Mouse (Mus musculus): ENCODE measurements around the gene 5031439G07Rik.
"Not testable (repeated sequence)": the region's sequence is repeated elsewhere in the genome, so short reads cannot be mapped to it uniquely, and the experiment has no call there.

5031439G07Rik gene

DNA sequence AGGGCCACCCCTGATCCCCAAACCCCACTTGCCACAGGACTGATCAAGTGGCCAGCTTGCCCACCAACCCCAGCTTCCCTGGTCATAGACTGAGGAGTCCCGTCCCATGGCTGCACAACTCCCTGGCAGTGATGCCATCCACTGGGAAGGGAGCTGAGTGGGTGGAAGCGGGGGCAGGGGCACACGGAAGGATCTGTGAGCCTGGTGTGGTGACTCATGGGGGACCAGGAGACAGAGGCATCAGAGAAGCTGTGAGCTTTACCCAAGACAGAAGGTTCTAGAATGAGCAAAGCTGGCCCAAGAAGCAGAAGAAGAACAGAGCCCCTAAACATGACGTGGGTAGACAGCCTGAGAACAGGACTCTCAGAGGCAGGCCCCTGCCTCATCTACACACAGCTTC is 38.3 kb downstream of the 5031439G07Rik start:
- no peak for DNase-seq (ENCODE audit: low spot score)

DNA sequence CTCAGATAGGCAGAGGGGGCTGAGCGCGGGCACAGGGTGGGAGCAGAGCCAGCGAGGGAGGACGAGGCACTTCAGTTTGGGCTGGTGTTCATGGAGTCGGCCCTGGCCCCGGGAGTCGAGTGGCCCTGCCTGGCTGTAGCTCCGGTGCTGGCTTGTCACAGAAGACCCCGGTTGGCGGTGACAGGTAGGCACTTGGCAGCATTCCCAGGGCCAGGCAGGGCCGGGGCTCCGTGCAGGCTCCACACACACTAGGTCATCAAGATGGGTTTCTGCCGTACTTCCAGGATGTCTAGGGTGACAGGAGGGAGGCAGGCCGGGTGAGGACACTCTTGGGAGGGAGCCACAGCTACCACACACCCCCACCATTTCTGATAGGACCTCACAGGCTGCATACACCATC is 39.4 kb downstream of the 5031439G07Rik start:
- DNase-seq (ENCODE audit: low spot score) = no peak

DNA sequence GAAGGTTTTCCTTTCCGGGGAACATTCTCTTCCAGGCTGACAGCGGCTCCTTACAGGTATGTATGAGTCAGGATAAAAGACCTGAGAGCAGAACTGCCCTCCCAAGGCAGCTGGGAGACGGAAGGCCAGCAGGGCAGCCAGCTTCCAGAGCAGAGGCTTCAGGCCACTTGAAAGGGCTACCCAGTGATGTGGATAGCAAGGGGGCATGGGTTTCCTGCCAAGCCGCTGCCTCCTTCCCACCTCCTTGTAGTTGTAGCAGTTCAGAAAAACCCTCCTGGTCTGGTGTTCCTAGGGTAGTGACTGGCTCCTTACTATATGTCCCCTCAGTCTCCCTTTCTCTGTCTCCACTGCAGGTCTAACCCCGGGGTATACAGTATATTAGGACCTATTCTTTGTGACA is 44.0 kb downstream of the 5031439G07Rik start:
- DNase-seq (ENCODE audit: low spot score) = no peak

DNA sequence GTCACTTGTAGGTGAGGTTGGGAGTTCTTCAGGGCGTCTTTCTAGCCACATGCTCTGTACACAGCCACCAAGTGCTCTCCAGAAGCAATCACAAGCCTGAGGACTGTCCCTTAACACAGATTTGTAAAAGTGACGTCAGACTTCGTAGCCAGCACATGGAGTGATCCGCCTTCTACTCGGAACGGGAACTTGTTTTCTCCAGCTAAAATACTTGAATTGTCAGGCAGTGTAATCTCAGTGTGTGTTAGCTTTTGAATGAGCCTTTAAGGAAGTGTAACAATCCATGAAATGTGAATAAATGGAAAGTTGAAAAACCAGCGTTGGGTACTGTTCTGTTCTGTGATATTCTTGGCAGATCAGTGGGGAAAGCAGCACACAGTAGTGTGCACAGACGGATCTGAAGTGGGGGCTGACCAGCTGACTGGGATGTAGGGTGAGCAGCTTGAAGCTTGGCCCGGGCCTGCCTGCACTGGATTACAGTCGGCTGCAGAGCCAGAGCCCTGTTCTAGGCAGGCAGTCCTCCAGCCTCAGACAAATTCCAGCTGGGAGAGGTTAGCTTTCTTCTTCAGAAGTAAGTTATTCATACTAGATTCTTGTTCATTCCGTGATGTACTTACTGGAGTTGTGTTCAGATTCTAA is 45.6 kb downstream of the 5031439G07Rik start:
- DNase-seq (ENCODE audit: low spot score) = no peak

DNA sequence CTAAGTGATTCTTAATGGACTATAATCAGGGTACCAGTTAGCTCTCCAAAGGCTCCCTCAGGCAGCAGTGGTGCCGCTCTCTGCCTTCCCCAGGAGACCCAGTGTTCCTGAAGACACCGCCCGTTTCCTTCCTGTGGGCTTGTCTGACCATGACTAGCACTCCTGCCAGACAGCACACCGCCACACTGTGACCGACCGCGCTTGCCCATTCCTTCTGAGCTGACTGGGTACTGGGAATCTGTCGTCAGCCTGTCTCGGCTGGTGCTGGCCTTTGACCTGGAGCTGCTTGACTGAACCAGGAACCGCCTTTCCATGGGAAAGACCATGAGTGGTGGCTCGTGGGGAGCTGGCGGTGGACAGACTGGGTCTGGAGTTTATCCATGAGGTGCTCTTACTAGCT is 48.2 kb downstream of the 5031439G07Rik start:
- DNase-seq (ENCODE audit: low spot score) = no peak

DNA sequence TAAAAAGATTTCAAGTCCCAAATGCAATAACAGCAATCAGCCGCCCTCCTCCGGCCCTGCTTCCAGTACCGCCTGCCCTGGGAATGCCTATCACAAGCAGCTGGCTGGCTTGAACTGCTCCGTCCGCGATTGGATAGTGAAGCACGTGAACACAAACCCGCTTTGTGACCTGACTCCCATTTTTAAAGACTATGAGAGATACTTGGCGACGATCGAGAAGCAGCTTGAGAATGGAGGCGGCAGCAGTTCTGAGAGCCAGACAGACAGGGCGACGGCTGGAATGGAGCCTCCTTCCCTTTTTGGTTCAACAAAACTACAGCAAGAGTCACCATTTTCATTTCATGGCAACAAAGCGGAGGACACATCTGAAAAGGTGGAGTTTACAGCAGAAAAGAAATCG is 53.5 kb downstream of the 5031439G07Rik start:
- no peak for DNase-seq (ENCODE audit: low spot score)

DNA sequence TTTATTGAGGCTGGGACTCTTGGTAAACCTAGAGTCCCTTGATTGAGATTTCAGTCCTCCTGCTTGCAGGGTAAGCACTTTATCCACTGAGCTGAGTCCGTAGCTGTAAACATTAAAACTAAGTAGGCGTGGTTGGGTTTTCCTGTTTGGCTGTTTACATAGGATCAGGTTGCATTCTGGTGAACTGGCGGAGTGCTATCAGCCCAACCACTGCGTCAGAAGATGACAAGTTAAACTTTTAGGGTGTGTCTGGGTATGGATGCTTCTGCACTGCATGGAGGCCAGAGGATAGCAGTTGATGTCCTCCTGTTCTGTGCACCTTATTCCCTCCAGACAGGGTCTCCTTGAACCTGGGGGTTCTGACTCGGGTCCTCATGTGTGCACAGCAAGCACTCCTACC is 56.0 kb downstream of the 5031439G07Rik start:
- no peak for DNase-seq (ENCODE audit: low spot score)

DNA sequence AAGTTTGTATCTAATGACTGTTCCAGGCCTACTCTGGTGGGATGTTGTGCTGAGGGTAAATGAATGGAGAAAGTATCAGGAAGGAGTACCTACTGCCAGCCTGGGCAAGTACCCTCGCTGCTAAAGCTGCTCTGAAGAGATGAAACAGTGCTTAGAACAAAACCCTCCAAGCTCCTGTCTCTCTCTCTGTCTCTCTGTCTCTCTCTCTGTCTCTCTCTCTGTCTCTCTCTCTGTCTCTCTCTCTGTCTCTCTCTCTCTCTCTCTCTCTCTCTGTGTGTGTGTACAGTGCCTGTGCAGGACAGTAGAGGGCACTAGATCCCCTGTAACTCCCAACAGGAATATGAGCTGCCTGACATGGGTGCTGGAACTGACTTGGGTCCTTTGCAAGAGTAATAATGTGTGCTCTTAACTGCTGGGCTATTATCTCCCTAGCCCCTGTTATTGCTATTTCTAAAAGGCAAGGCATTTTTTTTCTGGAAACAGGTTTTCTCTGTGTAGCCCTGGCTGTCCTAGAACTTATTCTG is 62.8 kb downstream of the 5031439G07Rik start:
- no peak for DNase-seq (ENCODE audit: low spot score)

DNA sequence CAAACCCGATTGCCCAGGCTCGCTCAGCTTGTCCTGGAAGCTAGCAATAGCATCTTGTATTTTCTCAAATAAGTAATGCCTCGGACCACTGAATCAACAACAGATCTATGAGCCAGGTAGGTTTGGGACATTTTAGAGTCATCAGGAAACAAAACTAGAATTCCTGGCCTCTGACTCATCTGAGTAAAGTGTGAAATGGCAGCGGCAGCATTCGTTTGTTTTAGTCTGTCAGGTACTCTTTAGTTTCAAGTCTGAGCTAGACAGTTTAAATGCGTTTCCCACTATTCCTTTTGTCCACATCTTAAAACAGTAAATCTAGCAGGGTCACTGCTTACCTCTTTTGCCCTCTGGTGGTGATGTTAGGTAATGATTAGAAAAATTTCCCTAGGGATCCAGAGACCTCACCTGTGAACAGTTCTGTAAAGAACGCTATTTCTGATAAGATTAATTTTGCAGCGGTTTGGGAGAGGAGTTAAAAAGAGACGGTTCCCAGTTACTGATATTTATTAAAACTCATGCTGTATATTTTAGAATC is 63.5 kb downstream of the 5031439G07Rik start:
- DNase-seq (ENCODE audit: low spot score) = no peak

DNA sequence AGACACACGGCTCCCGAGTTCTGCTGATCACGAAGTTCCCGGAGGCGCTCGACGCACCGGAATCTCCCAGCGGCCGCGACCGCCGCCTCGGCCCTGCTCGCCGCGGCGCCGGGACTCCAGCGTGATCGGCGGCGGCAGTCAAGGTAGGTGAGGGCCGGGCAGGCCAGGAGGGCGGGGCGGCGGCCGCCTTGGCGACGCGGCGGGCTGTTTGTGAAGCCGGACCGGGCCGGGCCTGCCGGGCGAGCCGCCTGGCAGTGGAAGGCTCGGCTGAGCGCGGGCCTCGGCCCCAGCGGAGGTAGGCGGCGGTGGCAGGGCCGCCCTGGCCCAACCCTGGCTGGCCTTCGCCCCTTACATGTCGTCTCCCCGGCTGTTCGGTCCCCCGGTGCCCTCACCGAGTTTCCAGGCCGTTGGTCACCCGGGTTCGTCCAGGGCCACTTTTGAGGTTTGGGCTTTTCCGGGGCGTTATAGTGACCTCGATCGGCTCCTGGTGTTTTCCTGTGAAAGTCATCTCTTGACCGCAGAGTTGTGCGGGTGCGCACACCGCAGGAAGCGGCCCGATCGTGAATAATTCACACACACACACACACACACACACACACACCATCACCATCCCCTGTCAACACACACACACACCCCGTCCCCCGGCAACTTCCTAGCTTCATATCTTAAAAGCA is 64.7 kb downstream of the 5031439G07Rik start:
- no peak for DNase-seq (ENCODE audit: low spot score)

DNA sequence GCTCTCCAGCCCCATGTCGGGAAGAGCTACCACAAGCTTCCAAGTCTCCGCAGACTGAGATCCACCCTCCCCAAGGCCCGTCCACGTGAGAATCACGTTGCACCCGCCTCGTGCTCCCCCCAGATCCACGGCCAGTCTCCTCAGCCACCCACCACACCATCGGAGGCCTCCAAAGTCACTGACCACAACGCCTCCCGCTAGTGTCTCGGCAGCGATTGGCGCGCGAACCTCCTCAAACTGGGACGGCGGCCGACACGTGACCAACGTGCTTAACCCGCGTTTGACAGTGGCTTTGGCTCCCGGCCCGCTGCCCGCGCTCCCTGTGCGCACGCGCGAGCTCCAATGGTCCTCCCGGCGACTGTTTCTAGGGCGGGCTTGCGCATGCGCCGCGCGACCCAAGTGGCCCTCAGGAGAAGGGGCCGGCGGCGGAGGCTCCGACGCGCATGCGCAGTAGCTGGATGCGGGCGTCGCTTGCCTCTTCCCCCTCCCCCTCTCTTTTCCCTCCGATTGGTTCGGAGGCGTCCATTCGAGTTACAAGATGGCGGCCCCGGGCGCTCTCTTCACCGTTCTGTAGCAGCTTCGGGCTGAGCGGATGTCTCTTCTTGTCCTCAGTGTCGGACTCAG is 65.4 kb downstream of the 5031439G07Rik start, which contains the start of gene Nup50:
Gene Nup50, plus strand, starts transcription at position 528 of the 624 bp plus-strand sequence.
- peak; percentile 99 for DNase-seq (ENCODE audit: low spot score)

DNA sequence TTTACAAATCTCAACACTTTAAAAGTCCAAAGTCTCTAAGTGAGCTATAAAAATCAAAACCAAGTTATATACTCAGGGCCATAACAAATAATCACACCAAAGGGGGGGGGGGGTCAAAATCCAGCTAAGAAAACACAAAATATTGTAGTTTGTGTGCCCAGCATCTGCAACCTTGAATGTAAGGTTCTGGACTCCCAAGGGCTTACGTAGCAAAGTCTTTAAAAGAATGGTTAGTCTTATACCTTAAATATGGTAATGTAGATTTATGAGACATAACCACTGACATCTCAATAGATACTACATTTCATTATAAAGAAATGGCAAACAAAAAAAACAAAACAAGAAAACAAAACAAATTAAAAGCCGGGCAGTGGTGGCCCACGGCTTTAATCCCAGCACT is 68.4 kb downstream of the 5031439G07Rik start, which contains the start of gene Gm29666:
Gene Gm29666, minus strand, starts transcription at position 101 of the 400 bp plus-strand sequence.
- DNase-seq (ENCODE audit: low spot score) = no peak

DNA sequence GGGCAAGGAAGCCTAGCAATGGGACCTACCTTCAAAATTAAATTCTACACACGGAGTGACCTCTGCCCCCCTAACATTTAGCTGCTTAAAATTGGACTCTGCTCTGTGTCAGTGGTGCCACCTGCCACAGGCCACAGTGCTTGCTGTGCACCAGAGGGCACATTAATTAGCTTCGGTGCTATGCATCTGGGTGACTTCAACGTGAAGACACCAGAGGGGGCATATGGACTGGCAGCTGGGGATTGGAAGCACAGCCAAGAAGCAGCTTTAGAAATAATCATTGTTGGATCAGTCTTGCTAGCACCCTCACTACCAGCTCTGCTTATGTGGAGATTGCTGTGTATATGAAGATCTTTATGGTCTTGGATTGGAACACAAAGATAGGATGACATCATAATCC is 75.2 kb downstream of the 5031439G07Rik start:
- no peak for DNase-seq (ENCODE audit: low spot score)

DNA sequence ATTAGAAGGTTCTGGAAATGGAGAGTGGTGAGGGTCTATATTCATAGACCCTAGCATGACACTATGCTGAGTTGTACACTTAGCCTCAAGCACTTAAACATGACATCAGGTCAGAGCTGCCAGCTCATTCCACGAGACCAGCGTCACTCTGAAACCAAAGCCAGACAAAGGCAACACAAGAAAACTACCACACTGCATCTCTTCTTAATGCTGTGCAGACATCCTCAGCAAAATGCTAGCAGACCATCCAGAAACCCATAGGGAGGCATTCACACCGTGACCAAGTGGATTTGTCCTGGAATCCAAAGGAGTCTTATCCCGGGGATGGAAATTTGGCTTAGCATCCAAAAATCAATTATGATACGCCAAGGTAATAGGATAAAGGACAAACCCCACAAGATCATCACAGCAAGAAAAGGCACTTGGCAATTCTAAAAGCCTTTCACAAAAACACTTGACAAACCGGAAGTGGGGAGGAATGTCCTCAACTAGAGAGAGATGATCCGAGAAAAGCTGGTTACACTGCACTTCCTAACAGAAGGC is 84.4 kb downstream of the 5031439G07Rik start:
- DNase-seq (ENCODE audit: low spot score) = no peak

DNA sequence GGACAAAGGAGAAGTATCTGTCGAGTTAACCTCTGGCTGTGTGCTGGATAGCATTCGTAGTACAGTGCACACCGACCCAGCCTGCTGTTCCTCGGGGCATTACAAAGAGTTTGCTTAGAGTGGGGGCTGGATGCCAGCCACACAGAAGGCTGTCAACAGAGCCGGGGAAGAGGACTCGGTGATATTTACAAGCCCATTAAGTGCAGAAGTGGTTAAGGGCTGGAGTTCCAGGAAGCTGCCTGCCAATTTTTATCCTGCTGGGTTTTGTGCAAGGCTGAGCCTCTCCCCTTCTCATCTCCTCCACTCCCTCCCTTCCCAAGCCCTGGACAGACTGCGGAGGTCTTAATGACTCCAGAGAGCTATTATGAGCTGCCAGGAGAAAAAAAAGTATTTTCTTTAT is 90.3 kb downstream of the 5031439G07Rik start:
- no peak for DNase-seq (ENCODE audit: low spot score)

DNA sequence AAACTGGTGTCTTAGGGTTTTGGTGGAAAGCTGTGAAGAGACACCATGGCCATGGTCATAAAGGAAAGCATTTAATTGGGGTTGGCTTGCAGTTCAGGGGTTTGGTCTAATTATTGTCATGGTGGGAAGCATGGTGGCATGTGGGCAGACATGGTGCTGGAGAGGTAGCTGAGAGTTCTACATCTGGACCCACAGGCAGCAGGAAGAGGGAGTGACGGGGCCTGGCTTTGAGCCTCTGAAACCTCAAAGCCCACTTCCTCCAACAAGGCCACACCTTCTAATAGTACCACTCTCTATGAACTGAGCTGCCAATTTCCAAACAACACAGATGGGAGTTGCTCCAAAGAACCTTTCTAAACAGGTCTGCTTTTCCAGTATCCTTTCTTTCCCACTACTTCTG is 91.7 kb downstream of the 5031439G07Rik start:
- no peak for DNase-seq (ENCODE audit: low spot score)

DNA sequence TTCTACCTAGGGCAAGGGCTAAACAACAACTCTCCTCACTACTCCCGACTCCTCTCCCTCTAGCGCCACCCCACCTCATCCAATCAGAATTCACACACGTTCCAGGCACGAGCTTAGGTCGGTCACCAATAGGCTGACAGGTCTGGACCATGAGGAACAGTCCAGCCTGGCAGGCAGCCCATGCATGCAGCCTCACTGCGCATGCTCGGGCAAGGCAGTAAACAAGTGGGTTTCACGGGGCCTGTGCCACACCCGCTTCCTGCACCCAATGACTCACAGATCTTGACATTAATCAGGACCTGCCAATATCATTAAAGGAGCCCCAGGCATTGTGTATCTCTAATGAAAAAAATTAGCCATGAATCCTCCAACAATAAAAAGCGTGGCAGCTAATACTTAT is 92.1 kb downstream of the 5031439G07Rik start:
- DNase-seq (ENCODE audit: low spot score) = not testable (repeated sequence)
